Mouse (Mus musculus) ovary, adult 18-20 months (tissue): ENCODE results near the gene Nsmce4a.
A peak's percentile ranks its signal among the peaks of the same experiment; 100 is the strongest.

Source experiments
- DNase-seq: peaks from one replicate; pipeline ENCODE4 v3.0.0; 2022; ENCODE audit warnings: low spot score, mixed read lengths

Gene Nsmce4a

GRCm38 (mm10) chr7:130577388-130578003 lies 4.6 kb upstream of the Nsmce4a start, which contains the start of gene Tacc2:
Tacc2 (plus strand) TSS chr7:130577438.
- DNase-seq, result no peak

DNA sequence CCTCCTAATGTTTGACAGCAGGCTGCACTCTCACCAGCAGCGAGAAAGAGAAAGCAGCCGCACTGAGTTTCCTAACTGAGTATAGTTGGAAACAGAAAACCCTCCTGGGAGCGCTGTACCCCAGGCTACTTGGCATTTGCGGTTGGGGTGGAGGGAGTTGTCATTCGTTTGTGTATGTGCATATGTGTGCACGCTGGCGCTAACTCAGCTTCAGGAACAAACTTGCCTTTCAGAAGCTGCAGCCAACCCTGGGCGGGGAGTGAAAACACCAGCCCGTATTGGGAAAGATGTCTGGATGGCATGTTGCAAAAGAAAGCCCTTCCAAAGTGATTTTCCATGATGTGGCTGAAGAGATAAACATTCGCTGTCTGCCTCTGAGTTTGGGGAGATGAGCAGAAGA lies 4.1 kb upstream of the Nsmce4a start:
- no peak for DNase-seq

DNA sequence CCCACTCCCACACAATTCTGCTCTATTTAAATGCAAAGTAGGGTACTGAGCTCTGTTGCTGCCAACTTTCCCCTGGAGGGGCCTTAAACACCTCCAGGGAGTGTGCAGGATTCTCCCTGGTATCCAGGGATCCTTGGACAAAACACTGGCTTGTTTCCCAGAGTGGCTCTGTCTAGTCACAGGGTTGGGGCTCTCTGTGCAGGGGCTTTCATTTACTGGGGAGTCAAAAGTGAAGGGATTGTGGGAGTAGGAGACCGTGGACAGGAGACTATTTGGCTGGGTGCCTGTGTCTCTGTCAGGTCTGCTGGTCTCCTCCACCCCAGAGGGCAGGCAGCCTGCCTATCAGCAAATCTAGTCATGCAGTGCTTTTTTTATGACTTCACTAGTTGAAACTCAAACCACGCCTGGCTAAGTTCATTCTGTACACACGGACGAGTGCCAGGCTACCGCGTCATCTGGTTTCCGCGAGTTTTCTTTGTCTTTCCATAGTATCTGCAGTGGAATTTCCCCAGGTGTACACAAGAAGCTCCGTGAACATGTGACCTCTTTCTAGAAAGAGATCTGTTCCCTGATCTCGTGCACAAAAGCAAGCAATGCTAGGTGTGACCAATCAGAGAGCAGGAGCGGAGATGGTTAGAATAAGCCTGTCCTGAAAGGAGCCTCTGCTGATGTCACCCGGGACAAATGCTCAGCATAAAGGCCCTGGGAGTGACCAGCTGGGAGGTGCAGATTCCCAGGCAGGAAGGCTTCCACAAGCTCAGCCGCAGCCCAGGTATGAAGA lies 1.5 kb upstream of the Nsmce4a start:
- DNase-seq, result peak; percentile 51

- DNase-seq, result no peak
Measured at GRCm38 (mm10) chr7:130573746-130574145, 828 bp upstream of the Nsmce4a start.

DNA sequence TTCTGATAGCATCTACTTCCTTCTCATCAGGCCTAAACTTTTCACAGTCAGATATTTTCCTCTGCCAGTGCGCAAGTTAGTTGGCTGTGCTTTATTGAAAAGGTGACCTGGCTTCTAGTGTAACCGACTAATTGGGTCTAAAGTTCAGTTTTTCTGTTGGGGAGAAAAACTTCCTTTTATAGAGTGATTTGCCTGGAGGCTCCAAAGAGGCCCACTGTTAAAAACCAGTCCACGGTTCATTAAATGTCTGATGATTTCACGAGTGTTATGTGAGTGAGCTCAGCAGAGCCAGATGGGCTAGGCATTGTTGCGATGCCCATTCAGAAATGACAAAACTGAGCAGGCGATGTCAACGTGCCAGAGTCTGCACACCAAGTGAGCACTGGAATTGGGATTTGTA lies 2.4 kb downstream of the Nsmce4a start:
- no peak for DNase-seq

DNA sequence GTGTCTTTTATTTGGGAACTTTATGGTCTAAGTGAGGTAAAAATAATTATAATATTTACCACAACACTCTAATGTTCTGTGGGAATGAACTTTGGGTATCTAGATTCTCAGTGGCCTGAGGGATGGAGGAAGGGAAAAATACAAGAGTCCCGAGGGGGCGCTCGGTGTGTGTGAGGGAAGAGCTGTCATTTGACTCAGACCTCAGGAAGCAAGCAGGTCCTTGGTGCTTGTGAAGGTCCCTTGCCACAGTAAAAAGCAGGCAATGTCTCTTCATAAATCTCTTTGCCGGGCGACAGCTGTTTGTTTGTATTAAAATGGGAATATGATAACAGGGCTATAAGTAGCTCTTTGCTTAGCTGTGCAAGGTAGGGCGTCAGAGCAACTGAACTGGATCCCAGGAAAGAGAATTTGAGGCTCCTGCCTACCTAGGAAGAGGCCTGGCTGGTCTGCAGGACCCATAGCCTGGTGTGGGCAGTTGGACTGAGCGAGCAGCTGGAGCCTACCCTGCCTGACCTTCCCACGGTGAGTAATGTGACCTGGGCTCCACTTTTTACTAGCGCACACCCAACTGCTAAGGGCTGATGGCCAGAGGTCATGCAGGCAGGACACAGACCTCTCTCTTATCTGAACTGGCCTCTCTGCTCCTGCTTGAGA lies 4.0 kb downstream of the Nsmce4a start:
- no peak for DNase-seq

DNA sequence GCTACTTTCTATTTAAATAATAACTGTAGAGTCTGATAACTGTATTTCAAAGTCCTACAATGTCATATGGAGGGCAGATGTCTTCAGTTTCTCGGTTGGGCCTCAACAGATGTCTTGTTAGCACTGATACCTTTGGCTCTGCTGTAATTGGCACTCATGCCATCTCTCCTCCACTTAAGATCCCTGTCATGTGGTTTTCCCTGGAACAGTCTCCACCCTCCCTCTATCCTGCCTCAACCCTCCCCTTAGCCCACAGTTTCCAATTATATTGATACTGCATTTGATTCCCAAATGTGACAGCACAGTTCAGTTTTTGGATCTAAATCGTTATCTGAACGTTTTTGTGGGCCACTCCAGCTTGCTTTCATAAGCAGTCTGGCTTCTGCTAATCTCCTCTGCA lies 8.3 kb downstream of the Nsmce4a start:
- DNase-seq, result no peak

- DNase-seq, result no peak
Measured at GRCm38 (mm10) chr7:130563880-130564279, 9.0 kb downstream of the Nsmce4a start.

GRCm38 (mm10) chr7:130563276-130563675 lies 9.6 kb downstream of the Nsmce4a start:
- DNase-seq, result no peak

DNA sequence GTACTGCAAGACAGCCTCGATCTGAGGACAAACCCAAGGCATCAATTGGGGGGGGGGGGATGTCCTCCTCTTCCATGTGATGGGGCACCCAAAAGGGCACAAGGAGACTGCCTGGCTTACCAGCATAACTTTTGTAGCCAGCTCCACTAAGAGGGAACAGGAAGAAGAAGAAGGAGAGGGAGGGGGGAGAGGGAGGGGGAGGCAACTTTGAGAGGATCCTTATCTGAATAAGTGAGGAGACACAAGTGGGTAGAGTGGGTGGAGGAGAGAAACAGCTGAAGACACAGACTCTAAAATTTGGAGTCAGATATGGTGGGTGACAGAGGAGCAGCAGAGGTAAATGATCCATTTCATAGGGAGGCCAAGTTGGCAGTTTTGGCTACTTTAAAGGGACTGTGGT lies 12.0 kb downstream of the Nsmce4a start:
- no peak for DNase-seq

DNA sequence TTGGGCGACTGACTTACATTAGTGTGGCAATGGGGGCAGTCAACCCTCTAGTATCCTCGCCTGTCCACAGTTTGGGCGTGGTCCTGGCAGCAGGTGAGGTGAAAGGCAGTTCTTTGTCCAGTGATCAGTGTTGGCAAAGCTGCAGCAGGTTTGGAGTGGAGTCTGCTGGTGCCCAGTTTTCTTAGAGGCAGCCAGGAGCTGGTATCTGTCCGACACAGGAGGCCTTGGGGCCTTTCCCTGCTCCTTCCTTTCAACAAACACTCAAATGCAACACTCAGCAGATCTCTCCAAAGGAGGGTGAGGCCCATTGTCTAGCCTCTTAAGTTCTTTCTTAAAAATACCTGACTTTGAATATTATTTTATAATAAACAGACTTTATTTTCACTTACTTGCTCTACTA lies 14.3 kb downstream of the Nsmce4a start:
- DNase-seq, result no peak

GRCm38 (mm10) chr7:130555597-130555996 lies 17.3 kb downstream of the Nsmce4a start:
- no peak for DNase-seq

- no peak for DNase-seq
Measured at GRCm38 (mm10) chr7:130553321-130553720, 19.6 kb downstream of the Nsmce4a start.

GRCm38 (mm10) chr7:130552780-130553179 lies 20.1 kb downstream of the Nsmce4a start:
- no peak for DNase-seq

- no peak for DNase-seq
Measured at GRCm38 (mm10) chr7:130547635-130548175, 25.2 kb downstream of the Nsmce4a start.

GRCm38 (mm10) chr7:130546791-130547484 lies 26.0 kb downstream of the Nsmce4a start:
- DNase-seq, result peak; percentile 85

DNA sequence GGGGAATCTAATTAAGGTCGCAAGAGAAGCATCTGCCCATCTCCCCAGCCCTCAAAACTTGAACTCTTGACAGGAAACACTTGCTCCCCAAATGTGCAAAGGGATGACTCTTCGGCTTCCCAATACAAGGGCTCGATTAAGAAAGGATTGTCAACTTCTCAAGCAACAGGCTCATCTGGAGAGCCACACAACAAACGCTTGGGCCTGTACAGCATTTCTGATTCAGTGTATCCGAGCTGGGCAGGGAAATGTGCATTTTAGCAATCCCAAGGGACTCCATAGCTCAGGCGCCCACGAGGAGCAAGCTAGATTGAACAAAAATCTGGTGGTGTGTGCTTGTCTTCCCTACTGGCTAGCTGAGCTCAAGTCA lies 26.5 kb downstream of the Nsmce4a start:
- DNase-seq, result no peak

DNA sequence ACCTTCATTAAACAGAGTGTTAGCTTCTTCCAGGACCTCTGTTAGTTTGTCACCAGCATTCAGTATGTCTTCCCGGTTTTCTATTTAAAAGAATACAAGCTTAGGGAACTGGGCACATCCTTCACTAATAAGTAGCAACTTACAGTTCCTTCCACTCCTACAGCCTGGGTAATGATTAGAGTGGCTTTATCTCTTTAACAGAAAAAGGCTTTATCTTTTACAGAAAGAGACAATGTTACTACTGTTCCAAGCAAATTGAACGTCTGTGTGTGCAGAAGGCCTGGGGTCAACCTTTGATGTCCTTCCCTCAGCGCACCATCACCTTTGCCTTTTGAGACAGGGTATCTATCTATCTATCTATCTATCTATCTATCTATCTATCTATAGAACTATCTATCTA lies 27.0 kb downstream of the Nsmce4a start:
- DNase-seq, result no peak

DNA sequence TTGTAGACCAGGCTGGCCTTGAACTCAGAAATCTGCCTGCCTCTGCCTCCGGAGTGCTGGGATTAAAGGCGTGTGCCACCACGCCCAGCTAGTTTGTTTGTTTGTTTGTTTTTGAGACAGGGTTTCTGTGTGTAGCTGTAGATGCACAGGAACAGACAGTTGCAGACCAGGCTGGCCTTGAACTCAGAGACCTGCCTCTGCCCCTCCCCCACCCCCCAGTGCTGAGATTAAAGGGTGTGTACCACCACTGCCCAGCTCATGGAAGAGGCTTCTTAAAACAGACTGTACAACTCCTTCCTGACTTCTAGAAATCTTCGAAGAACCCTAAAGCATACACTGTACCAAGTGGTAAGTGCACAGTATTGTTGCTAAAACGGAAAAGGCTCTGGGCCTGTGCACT lies 27.5 kb downstream of the Nsmce4a start:
- DNase-seq, result no peak

- DNase-seq, result no peak
Measured at GRCm38 (mm10) chr7:130543181-130543580, 29.7 kb downstream of the Nsmce4a start.

DNA sequence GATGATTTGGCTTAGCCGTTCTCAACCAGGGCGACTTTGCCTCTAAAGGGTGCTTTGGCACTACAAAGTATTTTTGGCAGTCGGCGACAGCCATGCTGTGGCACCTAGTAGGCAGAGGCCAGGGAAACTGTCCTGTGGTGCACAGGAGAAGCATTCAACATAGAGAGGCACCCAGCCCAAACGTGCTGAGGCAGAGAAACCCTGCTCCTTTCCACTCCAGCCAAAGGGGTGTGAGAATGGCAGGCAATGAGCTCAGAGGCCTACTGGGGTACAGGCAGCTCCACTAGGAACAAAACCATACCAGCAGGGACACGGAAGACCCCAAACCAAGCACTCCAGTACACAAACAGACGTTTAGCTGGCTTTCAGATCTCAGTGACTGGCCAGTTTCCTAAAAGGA lies 32.7 kb downstream of the Nsmce4a start:
- no peak for DNase-seq

- DNase-seq, result no peak
Measured at GRCm38 (mm10) chr7:130537068-130537467, 35.9 kb downstream of the Nsmce4a start.
